Mouse (Mus musculus) MEL-GATA-1-ER (cell line): Measurements from ENCODE around the gene Dixdc1.
A peak's percentile ranks its signal among the peaks of the same experiment; 100 is the strongest.

Experiments
- DNase-seq: peaks from one replicate; pipeline ENCODE4 v3.0.0-alpha.2; 2012; ENCODE audit warnings: low read depth; ENCODE audit errors: extremely low read depth

Dixdc1 gene

DNA sequence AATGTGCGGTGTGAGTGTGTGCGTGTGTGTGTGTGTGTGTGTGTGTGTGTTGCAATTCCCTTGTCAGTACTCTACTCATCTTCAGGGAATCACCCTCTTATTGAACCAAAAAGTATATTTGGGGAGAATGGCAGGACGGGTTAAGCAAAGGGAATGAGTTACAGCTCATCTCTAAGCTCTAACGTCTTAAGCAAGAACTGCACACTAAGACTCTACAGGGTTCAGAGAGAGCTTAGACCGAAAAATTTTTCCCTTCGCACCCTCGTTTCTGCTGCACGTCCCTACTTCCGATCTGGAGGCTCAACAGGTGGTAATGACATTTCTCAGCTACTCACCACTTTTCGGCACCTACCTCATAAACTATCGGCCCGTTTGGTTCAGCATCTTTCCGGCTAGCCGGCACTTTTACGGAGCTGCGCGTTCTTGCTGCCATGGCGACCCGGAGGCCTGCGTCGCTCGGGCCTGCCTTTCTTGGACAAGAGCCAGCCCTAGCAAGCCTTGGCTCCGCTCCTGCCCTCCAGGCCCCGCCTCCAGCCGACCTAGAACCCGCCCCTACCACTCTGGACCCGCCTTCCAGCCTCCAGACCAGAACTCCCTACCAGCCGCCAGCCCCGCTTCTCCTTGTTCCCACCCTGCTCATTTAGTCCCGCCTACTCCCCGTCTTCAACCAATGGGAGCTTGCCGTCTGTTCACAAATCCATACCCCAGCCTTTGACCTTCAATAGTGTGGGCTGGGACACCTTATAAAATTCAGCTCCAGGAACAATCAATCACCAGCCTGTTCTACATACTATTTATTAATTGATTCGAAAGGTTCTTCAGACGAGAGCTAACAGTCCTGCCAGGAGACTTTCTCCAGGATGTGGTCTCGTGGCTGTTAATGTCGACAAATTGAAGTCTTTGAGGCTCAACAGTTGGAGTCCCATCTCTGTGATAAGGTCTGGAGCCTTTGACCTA is at the start of gene Dixdc1:
TSS of gene Dixdc1 (minus strand) at position 604 of the 957 bp plus-strand sequence.
- DNase-seq: peak; percentile 77

DNA sequence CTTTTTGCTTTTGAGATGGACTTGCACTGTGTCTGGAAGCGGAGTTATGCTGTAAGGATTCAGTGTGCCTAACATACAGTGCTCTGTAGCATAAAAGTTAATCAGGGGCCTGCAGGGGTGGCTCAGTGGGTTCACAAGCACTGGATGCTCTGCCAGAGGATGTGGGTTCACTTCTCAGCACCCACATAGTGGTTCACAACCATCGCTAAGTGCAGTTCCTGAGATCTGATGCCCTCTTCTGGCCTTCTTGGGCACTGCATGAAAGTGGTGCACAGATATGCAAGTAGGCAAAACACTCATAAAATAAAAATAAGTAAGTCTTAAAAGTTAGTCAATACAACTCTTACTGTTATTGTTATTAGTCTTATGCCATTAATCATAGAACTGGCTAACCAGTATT is 42.8 kb upstream of the Dixdc1 start:
- DNase-seq: peak; percentile 39

- no peak for DNase-seq
Observed at GRCm38 (mm10) chr9:50776162-50776760, 36.9 kb upstream of the Dixdc1 start.

DNA sequence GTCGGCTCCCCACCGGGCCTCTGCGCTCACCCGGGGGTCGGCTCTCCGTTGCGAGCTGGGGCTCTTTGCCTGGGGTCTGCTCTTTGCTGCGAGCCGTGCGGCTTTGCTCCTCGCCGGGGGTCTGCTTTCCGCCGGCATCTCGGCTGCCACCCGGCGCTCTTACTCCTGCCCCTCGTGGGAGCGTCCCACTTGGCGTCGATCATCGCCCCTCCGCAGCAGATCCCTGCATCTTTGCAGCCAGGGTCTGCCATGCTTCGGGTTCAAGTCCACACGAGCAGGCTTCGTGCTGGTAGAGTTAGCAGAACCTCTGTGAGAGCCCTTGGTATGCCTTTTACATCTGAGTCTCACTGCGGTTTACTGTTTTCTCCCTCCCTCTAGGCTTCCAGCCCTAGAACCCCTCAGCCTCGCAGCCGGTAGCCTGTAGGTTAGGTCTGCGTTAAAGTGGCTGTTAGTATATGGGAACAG is 36.4 kb upstream of the Dixdc1 start:
- DNase-seq: peak; percentile 33

GRCm38 (mm10) chr9:50774991-50775612 is 35.8 kb upstream of the Dixdc1 start, which contains the start of the genes Alg9 and 1110032A03Rik:
TSS of gene Alg9 (plus strand) at chr9:50775019.
TSS of gene 1110032A03Rik (minus strand) at chr9:50775520.
- DNase-seq: peak; percentile 75

DNA sequence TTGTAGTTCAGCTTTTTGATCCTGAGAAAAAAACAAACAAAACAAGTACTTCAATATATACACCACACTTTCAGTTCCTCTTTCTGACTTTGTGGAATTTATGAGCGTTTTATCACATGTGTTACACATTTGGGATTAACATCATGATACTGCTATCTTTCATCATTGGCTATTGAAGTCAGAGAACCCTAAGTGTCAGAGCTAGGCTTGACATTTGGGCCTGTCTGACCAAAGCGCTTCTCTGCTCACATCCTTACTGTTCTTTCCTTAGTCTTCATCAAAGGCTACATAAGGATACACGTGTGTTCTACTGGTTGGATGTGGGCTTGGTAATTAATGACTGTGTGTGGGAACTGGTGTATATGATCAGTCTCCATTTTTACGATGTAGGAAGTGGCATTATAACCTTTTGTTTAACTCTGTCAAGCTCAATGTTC is 34.7 kb upstream of the Dixdc1 start:
- DNase-seq: peak; percentile 67

GRCm38 (mm10) chr9:50770011-50770410 is 30.7 kb upstream of the Dixdc1 start:
- DNase-seq: no peak

DNA sequence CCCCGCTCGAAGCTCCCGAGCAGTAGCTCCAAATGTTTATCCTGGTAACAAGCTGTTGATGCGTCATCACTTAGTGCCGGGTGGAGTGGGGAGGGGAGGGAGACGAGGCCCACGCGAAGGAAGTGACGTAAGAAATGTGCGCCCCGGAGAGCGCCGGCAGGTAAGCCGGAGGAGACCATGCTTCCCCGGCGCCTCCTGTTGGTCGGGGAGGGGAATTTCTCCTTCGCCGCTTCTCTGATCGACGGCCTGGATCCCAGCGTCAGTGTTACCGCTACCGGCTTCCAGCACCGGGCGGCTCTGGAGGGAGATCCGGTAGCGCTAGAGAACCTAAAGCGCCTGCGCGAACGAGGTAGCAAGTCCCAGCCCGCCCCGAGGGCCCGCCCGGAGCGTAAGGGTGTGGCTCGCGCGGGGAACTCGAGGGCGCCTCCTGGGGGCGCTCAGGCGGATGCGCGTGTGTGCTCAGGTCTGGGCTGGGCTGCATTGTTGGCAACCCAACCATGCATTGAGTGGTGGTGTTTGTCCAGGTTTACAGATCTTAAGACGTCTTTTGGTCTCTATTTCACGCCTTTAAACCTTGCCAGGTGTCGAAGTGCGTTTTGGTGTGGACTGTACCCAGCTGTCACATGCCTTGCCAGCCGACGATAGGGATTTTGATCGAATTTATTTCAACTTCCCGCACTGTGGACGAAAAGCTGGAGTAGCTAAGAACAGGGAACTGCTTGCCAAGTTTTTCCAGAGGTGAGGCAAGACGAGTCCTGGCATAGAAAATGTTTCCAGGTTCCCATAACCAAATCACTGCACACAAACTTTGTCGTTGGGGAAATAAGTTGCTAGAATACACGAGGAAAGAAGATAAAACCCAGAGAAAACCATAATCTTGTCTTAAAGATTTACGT is 29.0 kb upstream of the Dixdc1 start, which contains the start of gene Fdxacb1:
TSS of gene Fdxacb1 (plus strand) at position 130 of the 896 bp plus-strand sequence.
- peak; percentile 93 for DNase-seq

DNA sequence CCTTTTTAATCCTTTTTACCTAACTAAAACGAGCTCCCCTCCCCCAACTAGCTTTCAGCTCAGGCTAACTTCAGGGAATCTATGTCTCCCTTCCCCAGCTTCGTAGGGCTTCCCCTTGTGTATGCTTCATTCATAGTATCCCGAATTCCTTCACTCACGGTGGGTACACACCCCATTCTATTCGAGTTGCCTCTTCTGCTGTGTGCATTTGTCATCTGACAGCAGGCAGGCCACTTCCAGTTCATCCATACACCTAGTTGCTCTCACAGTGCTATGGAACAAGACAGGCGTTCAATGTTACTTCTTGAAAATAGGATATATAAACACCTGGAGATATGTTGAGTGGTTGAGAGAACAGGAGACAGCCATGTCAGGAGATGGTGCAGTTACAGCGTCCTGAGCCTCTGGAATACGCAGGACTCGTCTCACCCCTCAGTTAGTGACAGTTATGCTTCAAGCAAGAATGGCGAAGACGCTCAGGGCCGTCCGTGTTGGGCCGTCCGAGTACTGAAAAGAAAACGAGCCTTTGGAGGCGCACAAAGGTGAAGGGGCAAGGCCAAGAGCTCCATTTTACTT is 28.3 kb upstream of the Dixdc1 start:
- peak; percentile 5 for DNase-seq

GRCm38 (mm10) chr9:50763331-50763730 is 24.0 kb upstream of the Dixdc1 start:
- no peak for DNase-seq

DNA sequence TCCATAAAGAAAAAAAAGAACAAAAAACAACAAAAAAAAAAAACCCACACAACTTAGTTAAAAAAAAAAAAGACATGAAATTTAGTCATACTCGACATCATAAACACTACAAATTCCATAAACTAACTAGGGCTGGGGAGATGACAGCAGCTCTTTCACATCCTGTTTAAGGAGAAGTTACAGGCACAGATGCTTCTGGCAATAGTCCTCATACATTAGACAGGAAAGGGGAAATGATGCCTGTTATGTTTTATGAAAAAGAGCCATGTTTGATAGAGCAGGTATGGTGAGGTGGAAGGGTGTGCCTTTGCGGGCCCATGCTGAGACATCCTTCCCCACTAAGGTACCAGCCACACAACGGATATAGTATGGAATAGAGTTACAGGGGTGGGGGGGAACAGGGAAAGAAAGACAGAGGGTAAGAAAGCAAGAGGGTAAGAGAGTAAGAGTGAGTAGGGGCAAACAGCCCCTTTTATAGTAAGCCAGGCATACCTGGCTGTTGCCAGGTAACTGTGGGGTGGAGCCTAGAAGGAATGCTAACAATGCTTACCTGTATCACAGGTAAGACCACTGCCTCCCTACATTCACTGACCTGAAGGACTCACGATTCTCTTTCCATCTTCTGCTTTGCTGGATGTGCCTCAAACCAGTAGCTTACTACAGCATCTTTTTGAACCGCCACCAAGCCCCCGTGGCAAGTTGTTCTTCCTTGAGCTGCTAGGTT is 22.4 kb upstream of the Dixdc1 start:
- no peak for DNase-seq

DNA sequence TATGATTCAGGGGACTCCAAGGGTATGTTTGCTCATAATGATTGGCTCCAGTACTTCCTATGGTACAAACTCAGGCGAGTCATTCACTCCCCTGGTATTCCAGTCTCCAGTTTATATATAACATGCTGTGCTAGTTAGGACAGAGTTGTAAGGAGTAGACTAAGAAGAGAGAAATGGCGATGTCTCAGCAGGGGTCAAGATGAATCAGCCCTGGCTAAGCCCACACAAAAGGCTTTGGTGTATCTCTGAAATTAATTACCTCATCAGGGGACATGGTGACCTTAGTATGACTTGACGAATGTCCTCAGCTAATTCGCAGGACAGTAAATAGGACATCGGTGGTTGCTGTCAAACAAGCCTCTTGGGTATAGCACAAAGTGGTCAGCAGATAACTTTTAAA is 17.4 kb upstream of the Dixdc1 start:
- no peak for DNase-seq

DNA sequence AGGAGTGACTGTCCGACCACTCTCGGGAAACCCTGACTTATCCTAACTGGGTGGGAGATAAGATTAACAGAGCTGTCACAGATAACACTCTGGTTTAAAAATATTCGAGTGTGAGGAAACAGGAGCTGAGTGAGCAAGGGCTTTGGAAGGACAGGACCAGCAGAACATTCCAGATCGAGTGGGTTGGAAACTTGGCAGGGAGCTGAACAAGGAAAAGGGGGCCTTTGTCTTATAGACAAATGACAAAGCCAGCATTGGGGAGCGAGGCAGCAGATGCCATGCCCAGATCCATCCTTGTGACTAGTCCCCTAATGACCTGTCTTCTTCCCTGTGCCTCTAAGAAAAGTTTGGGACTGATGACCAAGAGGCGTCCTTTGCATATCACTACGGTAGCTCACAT is 14.6 kb upstream of the Dixdc1 start:
- DNase-seq: no peak

DNA sequence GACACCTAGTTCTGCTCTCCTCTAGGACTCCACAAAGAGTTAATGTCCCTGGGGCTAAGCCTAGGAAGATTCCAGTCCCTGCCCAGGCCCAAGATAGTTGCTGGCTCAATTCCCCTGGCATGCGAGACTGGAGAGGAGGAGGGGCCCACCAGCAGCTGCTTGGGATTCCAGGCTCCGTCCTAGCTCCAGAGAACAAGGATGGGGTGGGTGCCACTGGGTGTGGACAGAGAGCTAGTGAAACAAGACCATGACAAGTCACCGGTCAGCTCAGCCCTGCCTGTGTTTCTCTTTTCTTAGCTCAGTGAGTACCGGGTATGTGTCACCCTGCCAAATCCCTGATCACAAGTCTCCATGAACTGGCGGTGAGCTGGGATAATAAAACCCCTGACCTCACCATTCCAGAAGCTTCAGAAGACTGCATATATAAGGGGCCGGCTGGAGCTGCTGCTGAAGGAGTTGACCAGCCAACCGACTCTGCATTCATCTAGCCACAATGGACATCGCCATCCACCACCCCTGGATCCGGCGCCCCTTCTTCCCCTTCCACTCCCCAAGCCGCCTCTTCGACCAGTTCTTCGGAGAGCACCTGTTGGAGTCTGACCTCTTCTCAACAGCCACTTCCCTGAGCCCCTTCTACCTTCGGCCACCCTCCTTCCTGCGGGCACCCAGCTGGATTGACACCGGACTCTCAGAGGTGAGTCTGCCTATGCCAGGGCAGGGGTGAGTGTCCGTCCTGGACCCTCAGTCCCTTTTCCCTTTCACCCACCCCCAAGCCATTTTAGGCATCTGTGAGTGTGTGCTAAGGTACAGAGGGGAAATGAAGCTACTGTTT is 13.7 kb upstream of the Dixdc1 start:
- no peak for DNase-seq

GRCm38 (mm10) chr9:50752054-50752602 is 12.8 kb upstream of the Dixdc1 start, which contains the start of gene Hspb2:
TSS of gene Hspb2 (minus strand) at chr9:50752354.
- DNase-seq: no peak

GRCm38 (mm10) chr9:50751323-50751722 is 12.0 kb upstream of the Dixdc1 start, which contains the start of gene Cryab:
TSS of gene Cryab (plus strand) at chr9:50751325.
- DNase-seq: no peak

DNA sequence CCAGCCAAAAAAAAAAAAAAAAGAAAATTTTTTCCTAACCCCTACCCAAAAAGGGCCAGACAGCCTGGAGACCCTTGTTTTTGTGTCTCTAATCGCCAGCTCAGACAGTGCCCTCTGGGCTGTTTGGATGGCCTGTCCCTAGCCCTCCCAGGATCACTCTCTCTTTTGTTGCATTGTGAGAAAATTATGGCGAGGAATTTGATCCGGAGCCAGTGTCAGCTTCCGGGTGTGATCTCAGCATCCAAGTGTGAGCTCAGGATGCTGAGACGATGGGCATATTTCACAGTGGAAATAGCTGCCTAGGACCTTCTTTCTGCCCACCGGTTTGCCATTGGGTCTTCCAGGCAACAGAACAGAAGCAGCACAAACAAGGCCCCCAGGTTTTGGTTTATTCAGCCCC is 11.4 kb upstream of the Dixdc1 start:
- DNase-seq: no peak

DNA sequence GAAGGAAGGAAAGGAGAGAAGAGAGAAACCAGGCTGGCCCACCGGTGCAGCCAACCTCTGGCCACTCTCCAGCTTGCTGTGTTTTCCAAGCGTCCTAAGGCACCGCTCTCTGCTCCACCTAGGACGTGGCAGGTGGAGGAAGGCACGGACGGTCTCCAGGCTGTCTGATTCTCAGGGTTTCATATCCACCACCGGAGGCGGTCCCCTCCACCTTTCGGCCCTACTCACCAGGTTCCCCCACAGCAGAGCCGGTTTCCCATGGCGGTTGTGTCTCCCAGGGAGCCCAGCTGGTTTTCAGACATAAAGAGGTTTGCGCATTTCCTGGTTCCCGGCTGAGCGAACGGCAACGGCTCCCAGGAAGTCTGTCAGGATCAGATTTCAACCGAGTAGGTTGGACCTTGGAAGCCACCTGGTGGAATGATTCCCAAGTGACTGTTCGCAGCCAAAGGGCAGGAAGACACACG is 6.9 kb upstream of the Dixdc1 start, which contains the start of gene 2310030G06Rik:
TSS of gene 2310030G06Rik (minus strand) at position 323 of the 464 bp plus-strand sequence.
- DNase-seq: no peak
